Mouse (Mus musculus) gonadal fat pad, adult 2 months (tissue): ENCODE results near the gene Casq2. TPM values are rescaled to one million over a fixed set of nuclear protein-coding genes. Genes with fewer than 3 reads are reported as not detected.
A peak's percentile ranks its signal among the peaks of the same experiment; 100 is the strongest.

Source experiments
- DNase-seq: peaks from one replicate; pipeline ENCODE4 v3.0.0-alpha.2; 2012; ENCODE audit warnings: low read depth
- polyA plus RNA-seq: library from polyadenylated mRNA; depleted of rRNA; stranded (reverse); fragments of >200 nt; gene quantifications from 2 replicates; pipeline ENCODE4 v1.2.3, GENCODE M21; 2012; rRNA removed

The Casq2 gene
- 7.8 and 8.1 TPM in 2 replicates for polyA plus RNA-seq

DNA sequence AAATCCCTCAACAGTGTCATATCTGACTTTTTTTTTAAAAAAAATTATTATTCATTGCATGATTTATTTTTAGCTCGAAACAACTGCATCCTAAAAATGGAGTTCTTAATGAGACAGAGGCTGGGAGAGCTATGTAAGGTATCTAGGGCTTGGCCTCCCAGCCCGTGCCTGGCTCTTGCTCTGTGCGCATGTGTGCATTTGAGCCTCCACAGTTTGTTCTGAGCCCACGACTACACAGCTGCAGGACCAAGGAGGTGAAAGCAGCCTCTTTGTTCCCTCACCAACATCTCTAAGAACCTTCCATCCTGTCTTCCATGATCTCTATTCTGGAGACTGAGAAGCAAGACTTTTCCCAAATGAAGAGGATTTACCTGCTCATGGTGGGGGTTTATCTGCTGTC lies at the start of gene Casq2:
Casq2 (plus strand) TSS at position 133 of the 400 bp plus-strand sequence.
- no peak for DNase-seq

DNA sequence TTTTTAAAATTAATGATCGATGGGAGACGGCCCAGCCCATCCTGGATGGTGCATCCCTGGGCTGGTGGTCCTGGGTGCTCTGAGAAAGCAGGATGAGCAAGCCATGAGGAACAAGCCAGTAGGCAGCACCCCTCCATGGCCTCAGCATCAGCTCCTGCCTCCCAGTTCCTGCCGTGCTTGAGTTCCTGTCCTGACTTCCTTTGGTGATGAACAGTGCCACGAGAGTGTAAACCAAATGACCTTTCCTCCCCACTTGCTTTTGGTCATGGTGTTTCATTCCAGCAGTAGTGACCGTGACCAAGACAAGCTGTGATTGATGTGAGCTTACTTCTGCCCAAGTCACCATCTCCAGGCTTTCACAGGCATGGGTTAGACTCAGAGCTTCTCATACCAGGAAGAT lies 48.4 kb upstream of the Casq2 start:
- no peak for DNase-seq

DNA sequence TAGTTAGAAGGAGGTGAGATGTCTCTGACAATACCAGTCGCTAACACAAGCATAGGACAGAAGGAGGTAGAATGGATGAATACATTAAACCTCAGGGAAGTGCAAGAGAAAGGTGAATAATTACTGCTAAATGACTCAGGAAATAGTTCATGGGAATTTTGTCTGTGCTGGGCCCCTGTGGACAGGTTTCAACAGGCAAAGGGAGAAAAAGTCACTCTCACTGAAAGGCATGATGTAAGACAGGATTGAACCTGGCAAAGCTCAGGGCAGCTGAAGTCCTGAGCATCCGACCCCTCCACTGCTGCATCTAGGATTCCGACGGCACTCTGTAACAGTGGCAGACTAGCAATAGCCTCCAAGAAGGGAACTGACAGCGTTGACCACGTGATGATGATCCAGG lies 47.6 kb upstream of the Casq2 start:
- peak; percentile 58 for DNase-seq

DNA sequence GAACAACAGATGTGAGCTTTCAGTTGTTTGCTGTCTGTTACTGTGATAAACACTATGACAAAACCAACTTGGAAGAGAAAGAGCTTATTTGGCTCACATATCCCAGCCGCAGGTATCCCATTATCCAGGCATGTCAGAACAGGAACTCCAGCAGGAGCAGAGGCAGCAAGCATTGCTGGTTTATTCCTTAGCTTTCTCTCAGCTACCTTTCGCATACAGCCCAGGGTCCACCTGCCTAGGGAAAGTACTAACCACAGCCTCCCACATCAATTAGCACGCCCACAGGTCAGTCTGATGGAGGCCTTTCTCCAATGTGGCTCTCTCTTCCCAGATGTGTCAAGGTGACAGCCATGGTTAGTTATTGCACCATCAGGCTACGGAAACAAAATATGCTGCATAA lies 44.6 kb upstream of the Casq2 start:
- peak; percentile 90 for DNase-seq

DNA sequence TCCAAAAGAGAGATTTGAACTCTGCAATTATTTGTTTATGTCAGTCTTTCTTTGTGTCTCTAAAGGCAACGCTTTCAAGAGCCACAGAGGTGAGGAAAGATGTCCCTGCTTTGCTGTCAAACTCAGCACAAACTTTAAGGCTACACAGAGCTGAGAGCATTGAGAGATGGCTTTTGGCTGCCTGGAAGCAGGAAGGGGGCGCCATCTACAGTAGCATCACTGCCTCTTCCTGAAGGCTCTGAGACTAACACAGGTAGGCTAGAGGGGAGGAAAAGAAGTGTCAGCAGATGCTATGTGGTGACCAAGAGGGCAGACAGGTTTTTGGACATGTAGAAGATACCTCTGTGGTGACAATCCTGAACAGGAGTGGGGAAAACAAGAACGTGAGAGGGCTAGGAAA lies 41.1 kb upstream of the Casq2 start:
- no peak for DNase-seq

DNA sequence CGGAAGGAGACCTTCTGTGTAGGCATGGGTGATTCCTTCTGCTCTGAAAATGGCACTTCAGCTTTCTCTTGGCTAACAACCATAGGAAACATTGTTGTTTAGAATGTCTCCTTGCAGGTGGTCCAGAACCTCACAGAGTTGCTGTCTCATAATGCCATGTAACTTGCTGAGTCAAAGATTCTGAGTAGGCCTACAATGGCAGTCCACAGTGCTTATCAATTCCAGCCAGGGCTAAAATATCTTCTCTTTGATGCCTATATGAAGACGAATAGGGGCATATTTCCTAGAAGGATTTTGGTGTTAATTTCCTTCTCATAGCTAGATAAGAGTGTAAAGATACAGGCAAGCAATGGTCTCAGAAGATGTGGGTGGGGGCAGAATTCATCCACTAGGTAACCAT lies 38.7 kb upstream of the Casq2 start:
- DNase-seq = no peak

DNA sequence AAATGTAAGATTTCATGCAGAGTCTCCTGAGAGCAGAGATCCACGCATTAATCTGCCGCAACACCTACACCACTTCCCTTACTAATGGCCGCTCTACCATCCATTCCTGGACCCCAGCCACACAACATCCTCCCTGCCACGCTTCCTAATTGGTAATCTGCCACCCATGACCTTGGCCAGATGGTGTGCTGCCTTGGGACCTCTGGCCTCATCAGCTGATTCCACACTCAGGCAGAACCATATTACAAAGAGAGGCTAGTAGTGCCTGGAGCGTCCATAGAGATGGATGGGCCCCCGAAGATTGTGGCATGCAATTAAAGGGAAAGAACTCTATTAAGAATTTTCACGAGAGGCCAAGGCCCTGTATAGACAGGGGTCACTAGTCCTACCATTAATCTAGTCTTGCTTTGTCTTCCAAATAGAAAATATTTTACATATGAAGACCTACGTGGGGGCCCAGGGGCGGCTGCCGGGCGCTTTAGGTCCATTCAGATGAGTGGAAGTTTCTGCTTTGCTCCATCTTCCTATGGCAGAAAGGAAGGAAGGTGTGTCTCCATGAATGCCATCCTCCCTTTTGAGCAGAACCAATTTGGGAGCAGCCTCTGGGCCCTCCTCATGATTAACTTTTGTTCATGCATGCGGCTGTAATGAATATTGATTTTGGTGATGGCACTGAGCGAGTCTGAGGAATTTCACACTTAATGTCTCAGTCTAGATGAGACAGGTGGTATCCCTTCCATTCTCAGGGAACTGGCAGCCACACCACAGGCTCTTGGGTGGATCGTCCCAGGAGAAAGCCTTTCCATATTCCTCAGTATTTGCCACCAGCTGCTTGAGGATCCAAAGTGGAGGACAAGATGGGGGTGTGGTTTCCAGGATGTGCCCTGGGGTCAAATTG lies 36.8 kb upstream of the Casq2 start:
- no peak for DNase-seq

DNA sequence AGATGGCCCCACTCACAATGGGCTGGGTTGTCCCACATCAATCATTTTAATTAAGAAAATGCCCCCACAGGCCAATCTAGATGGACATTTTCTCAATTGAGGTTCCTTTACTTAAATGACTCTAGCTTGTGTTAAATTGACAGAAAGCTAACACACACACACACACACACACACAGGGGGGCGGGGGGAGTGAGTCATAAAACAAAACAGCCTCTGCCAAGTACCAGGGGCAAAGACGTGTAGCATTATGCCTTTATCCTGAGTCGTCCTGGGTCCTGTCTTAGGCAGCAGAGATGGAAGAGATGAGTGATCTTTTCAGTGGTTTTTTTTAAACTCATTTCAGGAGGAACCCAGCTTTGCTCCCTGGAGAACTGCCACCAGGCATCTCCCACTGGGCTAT lies 34.2 kb upstream of the Casq2 start:
- DNase-seq = no peak

DNA sequence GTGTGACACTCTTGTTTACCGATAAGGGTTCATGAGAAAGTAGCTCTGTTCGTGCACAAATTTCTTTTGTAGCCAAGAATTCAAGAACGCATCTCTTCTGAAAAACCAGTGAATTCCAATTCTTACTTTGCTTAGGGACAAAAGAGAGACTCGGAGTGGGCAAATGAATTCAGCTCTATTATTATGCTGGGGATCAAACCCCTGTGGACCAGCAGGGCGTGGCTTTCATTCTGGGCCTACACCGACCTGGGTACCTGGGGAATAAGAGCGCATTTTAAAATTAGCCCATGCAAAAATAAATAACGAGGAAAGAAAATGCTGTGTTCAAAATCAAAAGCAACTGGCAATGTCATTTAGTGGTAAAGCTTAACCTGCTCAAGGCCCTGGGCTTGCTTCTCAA lies 32.9 kb upstream of the Casq2 start:
- no peak for DNase-seq

DNA sequence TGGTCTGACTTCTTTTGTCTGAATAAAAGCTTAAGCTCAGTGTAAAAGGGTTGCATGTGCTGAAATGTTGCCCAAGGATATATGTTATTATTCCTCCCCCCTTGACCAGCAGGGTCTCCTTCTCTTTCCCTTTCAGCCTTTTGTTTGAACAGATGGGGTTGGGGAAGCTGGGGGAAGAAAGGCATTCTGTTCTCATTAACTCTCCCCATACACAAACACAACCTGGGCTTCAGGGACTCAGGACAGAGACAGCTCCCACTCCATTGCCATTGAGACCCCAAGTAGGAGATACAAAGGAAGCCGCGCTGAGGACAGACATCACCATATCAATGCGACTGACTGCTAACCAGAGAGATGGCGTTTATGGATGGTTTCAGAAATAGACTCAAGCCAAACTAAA lies 30.3 kb upstream of the Casq2 start:
- no peak for DNase-seq

DNA sequence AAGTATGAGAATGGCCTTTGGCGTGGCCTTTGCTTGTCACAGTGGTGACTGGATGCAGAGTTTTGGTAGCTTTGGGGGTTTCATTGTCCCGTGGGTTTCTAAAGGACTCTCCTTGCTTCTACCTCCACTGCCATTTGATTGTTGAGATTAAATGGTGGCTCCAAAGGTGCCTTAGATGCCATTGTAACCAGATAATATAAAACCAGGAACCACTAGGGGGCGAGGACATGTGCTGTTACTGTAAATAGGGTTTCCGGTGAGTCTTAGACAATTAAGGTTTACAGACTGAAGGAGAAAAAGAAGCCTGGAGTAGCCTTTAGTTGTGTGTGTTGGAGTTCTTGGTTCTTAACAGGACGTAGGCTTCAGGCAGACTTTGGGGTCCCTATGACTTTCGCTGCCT lies 26.1 kb upstream of the Casq2 start:
- no peak for DNase-seq

DNA sequence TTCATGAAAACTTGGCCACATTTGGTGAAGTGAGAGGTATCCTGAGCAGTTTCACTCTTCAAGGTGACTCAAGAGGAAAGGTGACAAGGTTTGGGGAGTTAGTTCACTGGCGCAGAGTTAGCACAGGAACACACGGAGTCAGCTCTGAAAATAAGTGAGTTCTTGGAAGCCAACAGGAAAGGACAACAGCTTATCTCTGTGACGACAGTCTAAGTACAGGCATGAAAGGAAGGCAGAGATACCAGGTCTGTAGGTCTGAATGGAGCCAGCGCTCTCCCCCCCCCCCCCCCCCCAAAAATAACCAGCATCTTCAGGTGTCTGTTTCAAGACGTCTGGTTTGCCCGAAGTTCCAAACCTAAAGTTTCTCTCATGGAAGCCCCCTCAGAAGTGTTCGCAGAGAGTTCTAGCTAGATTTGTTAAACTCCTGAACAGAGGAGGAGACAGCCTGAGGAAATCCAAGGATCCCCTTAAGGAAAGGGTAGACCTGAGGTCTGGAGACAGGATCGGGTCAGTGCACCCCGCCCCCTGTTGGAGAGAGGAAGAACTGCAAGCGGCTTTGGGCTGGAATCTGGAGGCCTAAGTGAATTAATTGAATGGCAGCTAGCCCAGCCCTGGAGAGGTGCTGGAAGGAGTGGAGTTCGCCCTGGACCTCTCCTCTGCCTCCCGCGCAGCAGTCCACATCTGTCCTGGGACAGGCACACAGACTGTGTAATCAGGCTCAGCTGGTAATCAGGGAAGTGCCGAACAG lies 24.1 kb upstream of the Casq2 start:
- DNase-seq = no peak

DNA sequence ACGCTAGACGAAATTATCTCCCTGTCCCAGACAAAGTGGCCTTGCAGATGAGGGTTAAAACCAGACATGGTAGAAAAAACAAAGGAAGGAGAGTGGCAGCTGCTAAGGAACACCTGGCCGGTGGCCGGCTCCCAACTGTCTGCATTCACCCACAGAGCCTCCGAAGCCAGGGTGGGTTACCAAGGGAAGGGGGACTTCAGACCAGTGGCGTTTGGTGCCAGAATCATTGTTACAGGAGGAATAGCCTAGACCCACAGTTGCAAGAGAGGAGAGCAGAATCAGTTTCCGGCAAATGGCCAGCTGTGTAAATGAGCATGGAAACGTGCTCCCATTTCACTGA lies 23.6 kb upstream of the Casq2 start:
- no peak for DNase-seq

DNA sequence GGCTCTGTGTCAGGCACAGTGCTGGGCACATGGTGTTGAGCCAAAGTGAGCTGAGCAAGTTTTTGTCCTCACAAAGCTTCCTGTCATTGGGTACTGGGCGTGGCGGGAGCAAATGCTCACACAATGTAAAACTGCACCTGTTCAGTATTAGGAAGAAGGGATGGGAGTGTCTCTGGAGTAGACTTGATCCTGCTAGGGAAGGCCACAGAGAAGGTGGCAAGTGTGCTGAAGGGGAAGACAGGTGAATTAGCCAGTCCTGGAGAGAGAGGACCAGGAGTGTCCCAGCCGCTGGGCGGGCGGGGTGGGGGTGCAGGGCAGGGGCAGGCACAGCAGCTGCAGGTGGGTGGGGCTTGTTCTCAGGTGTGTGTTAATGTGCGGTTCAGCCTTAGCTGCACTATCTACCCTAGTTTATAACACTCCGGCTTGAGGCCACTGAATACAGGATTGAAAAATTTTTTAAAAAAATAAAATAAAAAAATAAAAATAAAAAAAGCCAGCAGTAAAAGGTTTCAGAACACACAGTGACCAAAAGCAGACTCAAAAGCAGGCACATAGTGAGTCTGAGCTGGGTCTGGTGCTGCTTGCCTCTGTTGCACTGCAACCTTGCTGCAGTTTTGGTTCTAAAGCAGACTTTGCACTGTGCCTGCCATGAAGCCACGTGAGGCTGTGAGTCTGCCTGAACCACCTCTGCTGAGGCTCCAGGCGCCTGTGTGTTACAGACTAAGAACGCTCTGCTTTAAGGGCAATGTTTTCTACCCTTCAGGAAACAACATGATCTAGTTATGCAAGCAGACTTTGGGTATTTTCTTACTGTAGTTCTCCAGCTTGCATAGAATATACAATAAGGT lies 22.7 kb upstream of the Casq2 start:
- no peak for DNase-seq

DNA sequence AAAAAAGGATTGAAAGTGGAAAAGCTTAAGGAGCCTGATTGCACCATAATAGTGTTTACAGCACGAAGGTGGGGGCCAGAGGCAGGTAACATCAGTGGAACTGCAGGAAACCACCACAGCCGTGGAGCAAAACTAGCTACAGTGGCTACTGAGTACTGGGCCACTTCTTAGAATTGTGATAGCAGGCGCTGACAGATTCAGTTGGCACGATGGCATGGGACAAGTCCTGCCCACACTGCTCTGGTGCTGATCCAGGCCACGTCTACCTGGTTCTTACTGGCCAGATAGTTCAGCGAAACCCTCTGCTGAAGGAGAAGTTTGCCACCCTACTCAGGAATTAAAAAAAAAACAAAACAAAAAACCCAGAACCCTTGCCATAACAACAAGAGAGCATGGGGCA lies 21.6 kb upstream of the Casq2 start:
- DNase-seq = no peak

DNA sequence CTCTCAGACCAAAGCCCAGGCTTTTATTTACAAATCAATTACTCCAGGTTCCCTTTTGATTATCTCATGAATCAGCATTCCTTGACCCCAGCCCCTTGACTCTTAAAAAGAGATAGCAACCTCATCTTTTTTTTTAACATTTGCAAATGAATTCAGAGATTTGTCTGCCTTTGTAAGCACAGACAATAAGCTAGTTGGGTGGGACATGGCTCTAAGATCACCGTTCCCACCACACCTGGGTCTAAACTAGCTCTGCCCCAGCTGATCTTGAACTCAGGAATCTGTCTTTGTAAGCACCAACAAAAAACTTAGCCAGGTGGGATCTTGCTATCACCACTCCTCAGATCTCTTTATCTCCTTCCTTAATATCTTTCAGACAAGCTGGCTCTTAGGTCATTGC lies 18.9 kb upstream of the Casq2 start:
- no peak for DNase-seq

DNA sequence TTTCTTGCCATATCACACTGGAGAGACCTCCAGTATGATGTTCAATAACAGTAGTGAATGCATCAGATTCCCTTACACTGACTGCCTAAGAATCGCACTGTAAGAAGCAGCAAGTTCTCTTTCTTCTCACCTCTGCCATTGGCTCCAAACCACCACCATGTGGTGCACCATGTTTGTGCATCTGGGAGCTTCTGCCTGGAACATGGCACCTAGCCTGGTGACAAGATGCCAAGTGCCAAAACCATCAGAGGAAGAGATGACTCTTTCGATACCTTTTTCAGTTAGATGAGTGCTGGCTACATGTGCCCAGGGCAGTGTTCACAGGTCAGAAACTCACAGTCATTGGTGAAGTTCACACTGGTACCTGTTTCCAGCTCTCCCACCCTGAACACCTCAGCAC lies 18.4 kb upstream of the Casq2 start:
- no peak for DNase-seq

DNA sequence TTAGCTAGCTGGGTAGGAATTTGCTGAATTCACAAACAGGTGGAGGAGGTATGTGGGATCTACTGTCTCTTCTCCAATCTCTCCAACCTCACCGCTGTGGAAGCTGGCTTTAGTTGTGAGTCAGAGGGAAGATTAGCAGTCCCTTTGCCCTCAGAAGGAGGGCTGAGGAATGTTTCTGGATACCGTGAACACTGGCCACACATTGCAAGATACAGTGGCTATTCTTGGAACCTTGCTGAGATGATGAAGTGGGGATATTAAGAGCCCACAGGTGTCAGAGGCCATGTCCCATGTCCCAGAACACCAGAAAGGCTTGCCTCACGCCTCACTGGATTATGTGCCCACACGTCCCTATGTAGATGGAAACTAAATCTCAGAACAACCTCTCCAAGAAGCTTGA lies 17.0 kb upstream of the Casq2 start:
- no peak for DNase-seq

DNA sequence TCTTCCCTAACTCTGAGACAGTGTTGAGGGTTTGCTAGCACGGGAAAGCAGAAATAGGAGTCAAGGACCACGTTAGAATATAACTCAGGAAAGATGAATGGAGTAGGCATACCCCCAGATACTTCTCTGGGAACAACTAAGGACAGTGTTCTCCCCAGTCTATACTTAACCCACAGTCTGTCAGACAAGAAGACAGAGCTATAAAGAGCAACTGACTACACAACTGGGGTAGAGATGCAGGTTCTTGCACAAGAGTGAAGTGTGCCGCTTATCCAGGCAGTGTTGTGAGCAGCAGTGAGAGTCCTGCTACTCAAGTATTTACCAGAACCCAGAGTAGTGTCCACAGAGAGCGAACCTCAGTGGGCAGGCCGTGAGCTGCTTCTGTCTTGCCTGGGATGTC lies 16.5 kb upstream of the Casq2 start:
- DNase-seq = no peak

DNA sequence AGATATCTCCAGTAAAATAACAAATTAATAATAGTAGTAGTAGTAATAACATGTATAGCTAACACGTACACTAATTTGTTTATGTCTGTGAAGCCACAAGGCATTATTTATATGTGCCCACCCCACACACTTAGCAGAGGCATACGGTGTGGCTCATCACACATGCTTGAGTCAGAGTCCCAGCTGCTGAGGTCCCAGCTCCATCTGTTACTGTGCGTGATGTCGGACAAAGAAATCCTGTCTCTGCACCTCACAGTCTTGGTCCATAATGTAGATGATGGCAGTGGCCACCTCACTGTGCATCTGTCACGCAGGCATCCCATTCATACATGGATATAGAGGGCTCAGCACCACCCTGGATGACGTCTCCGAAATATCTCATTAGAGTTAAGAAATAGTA lies 15.9 kb upstream of the Casq2 start:
- no peak for DNase-seq

DNA sequence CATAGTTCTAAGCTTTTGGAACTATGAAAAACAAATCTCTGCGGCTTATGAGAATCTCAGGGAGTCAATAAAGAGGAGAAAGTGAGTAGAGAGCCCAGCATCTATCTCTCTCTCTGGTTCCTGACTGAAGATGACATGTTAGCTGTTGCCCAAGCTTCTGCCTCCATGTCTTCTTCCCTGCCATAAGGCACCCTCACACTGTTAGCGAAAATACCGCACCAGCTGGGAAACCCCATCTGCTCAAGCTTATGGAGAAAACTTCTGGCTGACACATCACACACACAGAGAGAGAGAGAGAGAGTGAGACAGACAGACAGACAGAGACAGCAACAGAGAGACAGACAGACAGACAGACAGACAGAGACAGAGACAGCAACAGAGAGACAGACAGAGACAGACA lies 15.2 kb upstream of the Casq2 start:
- no peak for DNase-seq

DNA sequence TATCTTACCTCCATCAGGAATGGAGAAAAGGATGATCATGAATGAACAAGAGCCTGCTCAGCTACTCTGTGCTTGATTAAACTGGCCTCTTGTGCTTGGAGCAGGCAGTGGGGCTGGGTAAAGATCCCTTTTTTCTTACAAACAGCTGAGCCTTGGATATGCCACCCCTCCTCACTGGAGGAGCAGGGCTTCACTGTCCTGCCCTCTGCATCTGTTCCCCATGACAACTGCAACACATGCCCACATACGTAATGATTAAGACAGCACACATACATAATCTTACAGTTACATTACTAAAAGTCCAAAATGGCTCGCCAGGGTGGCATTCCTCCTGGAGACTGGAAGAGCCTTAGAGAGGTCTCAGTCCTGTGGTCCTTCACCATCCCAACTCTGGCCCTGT lies 6.8 kb upstream of the Casq2 start:
- DNase-seq = no peak

DNA sequence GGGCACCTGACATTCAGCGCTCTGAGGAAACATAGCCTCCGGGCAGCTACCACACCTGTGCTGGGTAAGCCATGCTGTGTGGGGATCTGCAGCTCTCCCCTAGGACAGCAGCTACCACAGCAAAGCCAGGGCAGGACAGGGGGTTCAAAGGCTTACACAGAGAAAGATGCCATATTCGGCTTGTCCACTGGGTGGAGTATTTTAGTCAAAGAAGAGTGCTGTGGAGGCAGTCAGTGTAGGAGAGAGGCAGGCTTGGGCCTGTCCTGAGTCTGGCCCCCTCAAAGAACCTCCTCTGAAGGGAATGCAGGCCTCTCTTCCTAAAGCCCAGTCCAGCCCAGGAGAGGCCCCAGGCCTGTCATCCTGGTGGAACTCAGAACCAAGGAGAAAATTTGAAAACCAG lies 4.4 kb upstream of the Casq2 start:
- DNase-seq = no peak
